Mouse (Mus musculus) liver, adult (tissue): ENCODE data around the gene Slit3.

Source experiments
- GATA4 ChIP-seq: IDR thresholded peaks from 2 replicates; pipeline ENCODE4 v1.6.1; 2014; ENCODE audit warnings: mild to moderate bottlenecking, low read length; ENCODE audit not compliant: insufficient replicate concordance

The Slit3 gene

DNA sequence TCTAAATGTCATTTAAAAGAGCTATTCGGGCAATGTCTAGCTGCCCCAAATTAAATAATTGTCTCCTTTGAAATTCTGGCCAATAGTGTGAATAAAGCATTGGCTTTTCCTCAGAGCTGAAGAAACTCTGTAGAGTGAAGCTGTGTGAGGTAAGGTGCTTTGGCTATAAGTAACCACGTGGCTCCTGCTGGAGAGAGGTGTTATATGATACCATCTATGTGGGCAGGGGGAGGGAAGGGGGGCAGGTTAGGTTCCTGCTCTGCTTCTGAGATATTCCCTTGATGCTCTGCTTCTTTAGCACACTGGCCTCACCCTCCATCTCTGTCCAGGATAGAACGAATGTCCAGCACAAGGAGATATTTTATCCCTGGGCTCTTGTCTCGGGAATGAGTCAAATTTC lies 242.0 kb downstream of the Slit3 start:
- TF ChIP-seq GATA4: no peak

DNA sequence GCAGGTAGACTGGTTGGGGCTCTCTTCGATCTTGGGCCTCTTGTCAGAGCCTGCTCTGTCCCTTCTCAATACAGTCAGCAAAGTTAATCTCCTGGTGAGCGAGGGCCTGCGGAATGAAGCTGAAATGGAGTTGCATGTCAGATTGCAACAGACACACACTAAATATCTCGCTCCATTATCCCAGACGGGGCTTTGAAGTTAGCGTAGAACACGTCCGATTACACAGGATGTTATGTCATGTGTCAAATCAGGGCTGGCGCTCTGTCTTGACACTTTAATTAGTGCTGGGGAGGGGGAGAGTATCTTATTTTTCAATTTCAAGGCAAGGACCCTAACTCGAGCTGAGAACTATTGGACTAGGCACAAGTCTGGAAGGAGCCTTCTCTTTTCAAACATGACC lies 243.4 kb downstream of the Slit3 start:
- TF ChIP-seq GATA4: no peak

- TF ChIP-seq GATA4: no peak
These were observed 244.5 kb downstream of the Slit3 start for GRCm38 (mm10) chr11:35365510-35365931.

DNA sequence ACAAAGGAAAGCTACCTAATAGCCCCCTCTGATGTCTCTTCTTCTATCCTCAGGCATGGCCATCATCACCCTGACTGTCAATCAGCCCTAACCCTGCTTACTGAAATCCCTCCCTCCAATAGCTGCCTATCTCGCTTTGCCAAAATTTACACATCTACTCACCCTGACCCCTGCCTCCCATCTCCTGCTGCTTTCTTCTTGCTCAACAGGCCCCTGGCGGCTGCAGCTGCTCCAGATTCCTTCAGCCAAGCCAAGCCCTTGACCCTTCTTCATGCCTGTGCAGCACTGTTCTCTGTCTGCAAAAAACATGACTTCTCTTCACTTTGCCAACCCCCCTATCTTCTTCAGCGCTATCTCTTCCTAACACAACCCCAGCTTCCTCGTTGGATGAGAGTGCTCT lies 245.6 kb downstream of the Slit3 start:
- TF ChIP-seq GATA4: no peak

- TF ChIP-seq GATA4: no peak
These were observed 246.2 kb downstream of the Slit3 start for GRCm38 (mm10) chr11:35367248-35367647.

- TF ChIP-seq GATA4: no peak
These were observed 248.9 kb downstream of the Slit3 start for GRCm38 (mm10) chr11:35369964-35370363.

- TF ChIP-seq GATA4: no peak
These were observed 249.7 kb downstream of the Slit3 start for GRCm38 (mm10) chr11:35370705-35371104.

DNA sequence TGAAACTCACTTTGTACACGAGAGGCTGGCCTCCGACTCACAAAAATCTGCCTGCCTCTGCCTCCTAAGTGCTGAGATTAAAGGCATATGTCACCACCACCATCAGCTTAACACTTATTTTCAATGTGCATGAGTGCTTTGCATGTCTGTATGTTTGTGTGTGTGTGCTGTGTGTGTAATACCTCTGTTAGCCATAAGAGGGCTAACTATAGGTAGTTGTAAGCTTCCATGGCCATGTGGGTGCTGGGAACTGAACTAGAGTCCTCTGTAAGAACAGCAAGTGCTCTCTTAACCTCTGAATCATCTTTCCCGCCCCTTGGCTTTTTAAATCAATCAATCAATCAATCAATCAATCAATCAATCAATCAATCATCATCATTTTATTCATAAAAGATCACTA lies 251.4 kb downstream of the Slit3 start:
- no peak for TF ChIP-seq GATA4

- no peak for TF ChIP-seq GATA4
These were observed 254.0 kb downstream of the Slit3 start for GRCm38 (mm10) chr11:35375072-35375471.

DNA sequence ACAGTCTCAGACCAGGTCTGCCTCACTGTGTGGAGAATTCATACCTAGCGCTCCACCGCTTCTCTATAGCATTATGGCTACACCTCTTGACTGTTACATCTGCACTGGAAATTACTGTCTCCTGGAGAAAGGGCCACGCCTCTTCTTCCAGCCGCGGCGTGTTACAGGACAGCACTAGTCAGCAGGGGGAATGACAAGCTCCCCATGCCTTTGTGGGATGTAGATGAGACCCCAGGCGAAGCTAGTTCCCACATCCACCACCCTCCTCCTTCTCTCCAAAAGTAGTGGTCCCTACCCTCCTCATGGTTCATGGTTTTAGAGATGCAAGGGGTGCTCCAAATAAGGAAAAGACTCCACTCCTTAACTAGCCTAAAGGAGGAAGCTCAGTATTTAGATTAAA lies 257.8 kb downstream of the Slit3 start:
- TF ChIP-seq GATA4: no peak

- TF ChIP-seq GATA4: no peak
These were observed 258.4 kb downstream of the Slit3 start for GRCm38 (mm10) chr11:35379407-35379806.

GRCm38 (mm10) chr11:35380766-35381165 lies 259.7 kb downstream of the Slit3 start:
- TF ChIP-seq GATA4: no peak

- TF ChIP-seq GATA4: no peak
These were observed 264.4 kb downstream of the Slit3 start for GRCm38 (mm10) chr11:35385444-35385843.

DNA sequence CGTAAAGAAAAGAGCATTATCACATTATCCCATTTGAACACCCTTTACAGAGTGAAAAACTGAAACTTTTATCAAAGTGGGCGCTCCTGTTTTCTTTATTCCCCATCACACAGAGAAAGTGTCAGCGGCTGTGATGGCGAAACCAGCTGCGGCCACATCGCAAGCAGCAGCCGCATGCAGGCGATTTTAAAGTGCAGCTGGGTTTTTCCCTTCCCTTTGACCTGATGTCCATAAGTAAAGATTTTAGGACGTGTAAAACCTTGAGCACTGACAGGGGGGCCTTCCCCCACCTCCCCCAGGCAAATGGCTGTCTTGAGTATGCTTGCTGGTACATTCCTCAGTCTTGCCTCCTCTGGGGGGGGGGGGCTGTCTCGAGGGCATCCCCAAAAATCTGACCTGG lies 266.8 kb downstream of the Slit3 start:
- TF ChIP-seq GATA4: no peak

GRCm38 (mm10) chr11:35388471-35388870 lies 267.4 kb downstream of the Slit3 start:
- no peak for TF ChIP-seq GATA4

GRCm38 (mm10) chr11:35389341-35389740 lies 268.3 kb downstream of the Slit3 start:
- no peak for TF ChIP-seq GATA4

- no peak for TF ChIP-seq GATA4
These were observed 268.9 kb downstream of the Slit3 start for GRCm38 (mm10) chr11:35389780-35390435.
